Mouse (Mus musculus): Measurements from ENCODE around the gene Srcap.

DNA sequence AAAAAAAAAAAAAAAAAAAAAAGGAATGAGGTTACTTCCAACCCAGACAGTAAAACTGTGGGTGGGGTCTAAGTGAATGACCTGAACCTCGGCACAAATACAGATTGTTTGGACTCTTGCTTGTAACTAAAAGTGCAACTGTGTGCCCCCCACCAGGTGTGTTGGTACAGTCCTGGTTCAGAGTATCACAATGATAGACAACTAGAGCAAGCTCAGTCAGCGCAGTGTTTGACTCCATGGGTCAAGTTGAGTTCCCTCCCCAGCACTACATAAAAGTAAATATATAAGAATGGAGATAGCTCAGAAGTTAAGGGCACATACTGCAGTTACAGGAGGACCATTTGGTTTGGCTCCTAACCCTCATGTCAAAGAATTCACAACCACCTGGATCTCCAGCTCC lies 14.4 kb upstream of the Srcap start:
- TF ChIP-seq EP300 (IDR thresholded peaks at IDR 0.05; ENCODE audit: low read depth) (no peak), CTCF (IDR thresholded peaks at IDR 0.05; ENCODE audit: low read depth) (no peak)
